Mouse (Mus musculus): ENCODE results near the gene Bnc2.

- no peak for TF ChIP-seq CTCF (IDR thresholded peaks at IDR 0.05; ENCODE audit: control insufficient read depth, insufficient read depth, low read length)
- no peak for TF ChIP-seq POLR2A (IDR thresholded peaks at IDR 0.05; ENCODE audit: borderline replicate concordance, control insufficient read depth, low read depth, low read length)
Observed at GRCm38 (mm10) chr4:84510466-84510865, 164.6 kb downstream of the Bnc2 start.
